Mouse (Mus musculus): ENCODE results near the gene Afmid.

Afmid gene

DNA sequence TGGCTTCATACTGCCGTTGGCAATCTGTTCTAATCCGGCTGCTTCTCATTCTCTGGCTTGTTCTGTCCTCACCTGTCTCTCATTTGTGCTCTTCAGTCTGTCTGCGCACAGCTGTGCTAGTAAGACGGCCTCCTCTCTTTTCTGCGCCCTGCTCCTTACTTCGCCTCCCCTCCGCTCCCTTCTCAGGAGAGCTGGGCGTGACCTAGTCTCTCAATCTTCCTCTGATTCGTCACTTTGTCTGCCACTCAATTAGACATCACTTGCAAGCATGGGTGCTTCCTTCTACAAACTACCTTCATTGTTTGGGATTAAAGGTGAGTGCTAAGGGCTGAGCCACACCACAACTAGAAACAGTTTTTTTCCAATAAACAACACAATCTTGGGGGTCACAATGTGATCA, 28.5 kb downstream of the Afmid start:
- no peak for DNase-seq

DNA sequence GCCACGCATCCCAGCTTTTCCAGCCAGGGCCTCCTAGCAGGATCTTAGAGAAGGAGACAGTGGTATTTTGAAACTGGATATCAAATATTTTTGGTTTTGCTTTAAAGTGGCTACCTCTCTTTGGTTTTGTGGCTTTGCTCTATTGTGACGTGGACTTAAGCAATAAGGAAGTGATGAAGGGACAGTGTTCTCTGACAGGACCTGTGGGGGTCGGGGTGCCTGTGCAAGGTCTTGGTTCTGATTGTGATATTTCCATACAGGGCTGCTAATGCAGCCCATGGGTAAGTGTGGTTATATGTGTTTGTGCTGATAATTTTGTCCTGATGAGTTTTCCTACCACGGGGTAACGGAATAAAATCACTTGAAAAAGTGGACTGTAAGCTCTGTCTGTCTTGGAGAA, 29.6 kb downstream of the Afmid start:
- DNase-seq: no peak

DNA sequence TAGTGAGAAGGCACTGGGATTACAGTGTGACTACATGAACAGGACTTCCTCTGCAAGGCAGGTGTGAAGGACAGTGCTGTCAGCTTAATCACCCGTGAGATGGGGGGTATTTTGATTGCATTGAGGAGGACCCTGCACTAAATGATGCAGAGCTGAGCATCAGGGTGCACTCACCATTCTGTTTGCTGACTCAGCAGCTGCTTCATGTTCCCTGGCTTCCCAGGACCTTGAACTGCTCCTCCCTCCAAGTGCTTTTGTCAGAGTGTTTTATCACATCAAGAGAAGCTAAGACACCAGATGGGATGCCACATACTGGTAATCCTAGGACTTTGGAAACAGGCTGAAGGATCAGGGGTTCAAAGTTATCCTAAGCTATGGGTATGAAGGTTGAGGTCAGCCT, 30.3 kb downstream of the Afmid start:
- DNase-seq: no peak

DNA sequence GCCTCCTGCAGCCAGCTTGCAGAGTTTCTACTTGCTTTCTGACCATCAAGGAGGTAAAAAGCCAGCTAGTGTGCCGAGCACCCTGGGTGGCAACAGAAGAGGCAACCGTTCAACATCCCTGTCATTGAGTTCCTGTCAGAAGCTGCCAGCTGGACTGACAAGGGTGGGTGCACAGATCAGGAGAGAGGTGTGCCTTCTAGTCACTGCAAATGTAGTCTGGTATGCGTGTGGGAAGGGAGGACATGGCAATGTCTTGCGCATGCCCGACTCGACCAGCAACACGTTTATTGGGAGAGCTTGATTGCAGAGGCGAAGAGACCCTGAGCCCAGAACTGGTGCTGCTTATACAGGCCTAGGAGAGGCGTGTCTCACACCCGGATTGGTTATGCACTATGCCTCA, 31.7 kb downstream of the Afmid start:
- DNase-seq: no peak

DNA sequence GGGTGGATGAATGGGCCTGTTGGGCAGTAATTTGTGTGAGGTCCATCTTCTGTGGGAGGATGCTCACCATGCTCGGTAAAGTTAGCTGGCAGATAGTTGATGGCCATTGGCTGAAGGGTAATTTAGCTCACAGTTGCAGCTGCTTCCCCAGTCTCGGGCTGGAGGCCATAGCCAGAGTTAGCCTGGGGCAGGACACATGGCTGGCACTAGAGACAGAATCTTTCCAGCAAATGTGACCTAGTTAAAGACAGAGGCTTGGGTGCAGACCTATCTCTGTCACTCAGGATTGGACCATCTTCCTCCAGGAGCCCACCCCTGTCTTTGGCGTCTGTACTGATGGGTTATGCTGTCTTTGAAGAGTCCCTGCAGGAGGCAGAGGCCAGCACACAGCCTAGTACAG, 32.7 kb downstream of the Afmid start:
- no peak for DNase-seq

DNA sequence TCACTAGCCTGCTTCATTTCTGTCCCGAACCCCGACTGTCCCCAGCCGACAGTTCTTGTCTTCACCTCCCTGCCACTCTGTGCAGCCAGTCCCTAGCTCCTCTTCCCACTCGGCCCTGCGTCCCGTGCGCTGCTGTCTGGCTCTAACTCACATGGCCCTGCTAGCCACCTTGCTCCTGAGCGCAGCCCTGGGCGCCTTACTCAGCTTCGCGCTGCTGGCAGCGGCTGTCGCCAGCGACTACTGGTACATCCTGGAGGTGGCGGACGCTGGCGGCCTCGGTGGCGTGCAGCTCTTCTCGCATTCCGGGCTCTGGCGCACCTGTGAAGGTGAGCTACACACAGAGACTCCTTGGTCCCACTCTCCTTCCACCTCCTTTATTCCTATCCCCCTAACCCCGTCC, 34.9 kb downstream of the Afmid start, which contains the start of gene Tmem235:
Gene Tmem235 (plus strand): TSS at position 152 of the 400 bp plus-strand sequence.
- DNase-seq: peak in 1 of 2 experiments; percentile 12

DNA sequence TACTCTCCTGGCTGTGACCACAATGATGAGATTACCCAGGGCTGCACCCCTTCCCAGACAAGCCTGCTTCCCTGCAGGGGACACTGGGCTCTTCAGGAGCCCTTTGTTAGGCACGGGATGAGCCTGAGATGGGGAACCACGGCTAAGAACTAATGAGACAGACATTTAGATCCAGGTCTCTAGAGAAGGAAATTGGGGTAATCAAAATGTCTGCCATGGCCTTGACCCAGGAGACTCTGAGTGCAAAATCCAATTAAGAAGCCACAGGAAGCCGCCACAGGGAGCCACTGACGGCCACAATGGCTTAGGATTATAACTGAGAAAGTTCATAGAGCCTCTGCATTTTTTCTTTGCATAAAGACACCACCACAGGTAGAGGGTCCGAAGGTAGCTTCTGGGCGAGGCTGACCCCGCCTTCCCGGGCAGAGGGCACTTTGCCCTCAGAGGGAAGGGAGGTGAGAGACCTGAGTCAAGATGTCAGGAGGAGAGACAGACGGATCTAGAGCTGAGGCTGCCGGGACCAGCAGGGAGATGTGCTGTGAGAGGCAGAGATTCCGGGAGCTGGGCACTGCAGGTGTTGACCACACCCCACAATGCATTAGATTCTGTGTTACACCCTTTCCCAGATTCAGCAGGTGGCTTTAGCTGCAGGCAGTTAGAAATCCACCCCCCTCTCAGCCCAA, 37.6 kb downstream of the Afmid start:
- DNase-seq: no peak

DNA sequence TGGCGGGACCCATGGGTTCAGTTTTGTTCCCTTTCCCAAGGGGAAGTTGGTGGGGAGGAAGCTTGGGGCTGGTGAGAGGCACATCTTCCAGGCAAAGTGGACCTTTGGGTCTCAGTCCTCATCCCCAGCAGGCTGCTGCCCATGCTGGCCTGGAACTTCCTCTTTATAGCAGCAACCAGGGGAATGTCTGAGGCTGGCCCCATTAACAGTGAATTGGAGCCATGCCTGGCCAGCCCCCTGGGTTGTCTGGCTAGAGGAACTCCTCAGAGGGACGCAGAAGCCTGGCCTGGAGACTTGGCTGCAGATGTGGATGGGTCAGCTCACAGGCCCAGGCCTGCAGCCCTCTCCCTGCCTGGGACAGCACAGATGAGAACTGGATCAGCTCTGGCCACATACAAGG, 39.1 kb downstream of the Afmid start:
- DNase-seq: no peak

DNA sequence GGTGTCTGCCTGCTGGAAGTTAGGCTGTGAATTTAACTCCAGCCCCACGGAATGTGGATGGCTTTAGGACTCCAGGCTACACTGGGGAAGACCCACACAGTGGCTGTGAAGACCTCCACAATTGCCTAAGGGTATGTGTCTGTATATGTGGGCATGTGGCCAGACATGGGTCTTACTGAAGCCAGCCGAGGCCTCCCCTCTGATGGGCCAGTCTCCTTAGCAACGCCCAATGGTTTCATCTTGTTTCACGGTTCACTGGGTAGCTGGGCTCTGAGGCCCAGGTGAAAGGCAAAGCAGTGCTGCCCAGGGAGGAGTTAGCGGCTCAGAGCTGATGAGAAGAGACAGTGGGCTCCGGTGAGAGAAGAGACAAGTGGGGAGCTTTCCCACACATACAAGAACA, 40.3 kb downstream of the Afmid start:
- DNase-seq: no peak

DNA sequence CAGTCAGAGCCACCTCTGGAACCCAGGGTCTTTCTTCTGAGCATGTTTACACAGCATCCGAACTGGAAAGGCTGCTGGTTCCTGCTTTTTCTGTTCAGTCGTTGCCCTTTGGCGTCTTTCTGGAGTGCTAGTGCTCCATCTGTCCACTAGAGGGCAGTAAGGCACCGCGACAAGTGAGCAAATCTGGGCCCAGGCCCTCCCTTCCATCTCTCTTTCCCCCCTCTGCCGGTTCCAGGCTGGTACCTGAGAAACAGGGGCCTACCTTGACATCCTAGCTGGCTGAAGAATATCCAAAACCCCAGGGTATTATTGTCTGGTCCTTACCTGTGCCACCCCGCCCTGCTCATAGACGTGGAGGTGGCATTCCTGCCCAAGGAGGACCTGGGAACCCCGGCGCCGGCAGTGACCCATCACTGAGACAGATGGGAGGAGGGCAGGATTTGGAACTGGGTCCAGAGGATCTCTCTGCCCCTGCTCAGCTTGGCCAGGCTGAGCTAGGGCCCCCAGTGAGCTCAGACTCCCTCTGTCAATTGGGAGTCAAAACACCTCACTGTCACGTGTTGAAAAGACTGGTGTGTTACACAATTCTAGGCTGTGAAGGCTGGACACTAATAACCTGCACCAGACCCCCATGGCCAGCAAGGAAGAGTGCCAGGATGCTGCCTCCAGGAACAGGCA, 45.1 kb downstream of the Afmid start:
- peak; percentile 85 to 86 for DNase-seq

DNA sequence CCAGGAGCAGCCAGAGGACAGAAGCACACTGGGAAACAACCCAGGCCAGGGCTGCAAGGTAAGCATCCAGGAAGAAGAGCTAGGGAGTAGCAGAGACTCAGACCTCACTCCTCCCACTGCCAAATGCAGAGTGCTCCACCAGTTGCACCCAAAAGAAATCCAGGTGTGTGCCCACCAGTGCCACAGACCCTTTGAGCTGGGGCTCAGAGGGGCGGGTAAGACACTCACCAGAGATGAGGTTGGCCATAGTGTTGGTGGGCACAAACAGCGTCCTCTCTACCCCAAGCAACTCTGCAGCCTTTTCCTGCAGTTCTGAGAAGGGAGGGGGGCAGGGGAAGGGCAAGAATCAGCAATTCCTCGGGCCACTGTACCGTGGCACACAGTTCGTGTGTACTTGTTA, 45.7 kb downstream of the Afmid start:
- DNase-seq: no peak

DNA sequence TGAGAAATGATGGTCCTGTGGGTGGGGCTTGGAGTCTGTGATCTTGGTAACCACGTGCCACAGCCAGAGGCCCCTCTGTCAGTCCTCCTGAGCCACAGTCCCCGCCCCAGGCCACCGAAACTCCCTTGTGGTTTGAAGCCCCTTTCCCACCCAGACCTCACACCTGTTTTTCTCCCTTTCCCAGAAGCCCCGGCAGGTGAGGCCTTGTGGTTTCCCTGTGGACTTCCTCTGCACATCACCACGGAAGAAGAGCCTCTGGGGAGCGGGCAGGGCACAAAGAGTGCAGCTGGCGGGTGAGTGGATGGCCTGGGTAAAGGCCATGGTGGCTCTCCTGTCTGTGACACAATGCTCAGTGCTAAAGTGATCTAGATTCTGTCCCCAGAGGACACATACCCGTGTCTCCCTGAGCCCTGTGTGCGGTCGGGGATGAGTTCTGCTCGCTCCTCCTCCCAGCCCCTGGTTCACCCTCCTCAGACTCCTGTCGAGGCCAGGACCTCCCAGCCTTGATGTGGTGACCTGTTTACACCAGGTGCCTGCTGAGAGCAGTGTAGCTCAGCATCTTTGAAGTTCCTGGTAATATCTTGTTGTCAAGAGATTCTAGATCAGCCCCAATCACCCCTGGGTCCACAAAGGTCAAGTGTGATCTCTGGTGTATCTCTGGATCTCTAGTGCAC, 46.3 kb downstream of the Afmid start:
- peak; percentile 66 to 69 for DNase-seq

DNA sequence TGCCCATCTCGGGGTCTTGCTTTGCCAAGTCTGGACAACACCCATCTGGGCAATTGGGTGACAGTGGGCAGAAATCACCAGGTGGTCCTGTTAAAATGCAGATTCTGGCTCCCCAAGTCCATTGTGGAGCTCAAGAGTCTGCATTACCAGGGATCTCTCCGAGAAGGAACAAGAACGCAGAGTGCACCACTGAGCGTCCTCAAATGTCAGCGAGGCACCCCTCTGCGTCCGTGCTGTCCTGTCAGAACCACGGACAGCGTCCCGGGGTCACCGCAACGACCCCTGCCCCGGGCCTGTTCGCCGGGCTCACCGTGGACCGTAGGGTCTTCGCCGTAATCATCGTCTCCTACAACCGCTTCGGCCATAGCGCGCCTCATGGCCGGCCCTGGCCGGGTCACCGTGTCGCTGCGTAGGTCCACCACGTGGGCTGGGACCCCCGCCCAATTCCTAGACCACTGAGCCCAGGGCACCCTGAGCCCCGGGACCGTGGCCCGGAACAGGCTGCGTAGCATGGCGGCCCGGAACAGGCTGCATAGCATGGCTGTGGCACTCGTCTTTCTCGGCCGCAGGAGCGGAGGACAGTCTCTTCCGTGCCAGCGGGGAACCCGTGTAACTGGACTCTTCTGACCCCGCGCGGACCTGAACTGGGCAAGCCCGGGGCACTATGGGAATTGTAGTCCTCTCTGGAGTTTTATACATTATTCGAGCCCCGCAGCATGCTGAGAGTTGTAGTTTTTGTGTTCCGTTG, 47.3 kb downstream of the Afmid start, which contains the start of gene Tha1:
Gene Tha1 (minus strand): TSS at position 621 of the 748 bp plus-strand sequence.
- DNase-seq: peak; percentile 44 to 52

DNA sequence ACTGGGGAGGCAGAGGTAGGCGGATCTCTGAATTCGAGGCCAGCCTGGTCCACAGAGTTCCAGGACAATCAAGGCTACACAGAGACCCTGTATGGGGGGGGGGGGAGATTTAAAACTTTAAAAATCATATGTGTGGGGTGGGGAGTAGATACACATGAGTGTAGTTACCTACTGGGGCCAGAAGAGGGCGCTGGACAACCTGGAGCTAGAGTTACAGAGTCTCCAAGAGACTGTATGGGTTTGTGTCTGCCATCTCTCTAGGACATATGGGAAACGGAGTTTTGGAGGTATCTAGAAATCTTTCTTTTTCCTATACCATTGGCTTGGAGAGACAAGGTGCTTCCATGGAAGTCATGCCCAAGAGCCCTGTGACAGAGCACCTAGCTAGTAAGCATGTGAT, 48.7 kb downstream of the Afmid start:
- peak; percentile 40 to 41 for DNase-seq

DNA sequence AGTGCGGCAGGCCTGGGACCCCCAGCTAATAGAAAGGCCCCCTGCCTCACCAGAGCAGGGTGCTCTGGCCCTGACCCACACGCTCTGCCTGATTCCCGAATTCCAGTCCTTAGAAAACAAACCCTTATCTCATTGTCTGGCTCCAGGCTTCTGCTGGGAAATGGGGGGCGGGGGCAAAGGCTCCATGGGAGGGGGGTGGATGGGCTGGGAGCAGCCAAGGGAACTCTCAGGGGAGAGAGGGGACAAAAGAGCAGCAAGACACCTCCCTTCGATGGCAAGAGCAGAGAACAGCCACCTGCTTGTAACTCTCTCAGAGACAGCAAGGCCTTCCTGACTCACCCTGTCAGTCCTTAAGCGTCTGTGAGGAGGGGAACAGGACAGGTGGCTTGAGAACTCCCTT, 50.0 kb downstream of the Afmid start:
- DNase-seq: no peak

DNA sequence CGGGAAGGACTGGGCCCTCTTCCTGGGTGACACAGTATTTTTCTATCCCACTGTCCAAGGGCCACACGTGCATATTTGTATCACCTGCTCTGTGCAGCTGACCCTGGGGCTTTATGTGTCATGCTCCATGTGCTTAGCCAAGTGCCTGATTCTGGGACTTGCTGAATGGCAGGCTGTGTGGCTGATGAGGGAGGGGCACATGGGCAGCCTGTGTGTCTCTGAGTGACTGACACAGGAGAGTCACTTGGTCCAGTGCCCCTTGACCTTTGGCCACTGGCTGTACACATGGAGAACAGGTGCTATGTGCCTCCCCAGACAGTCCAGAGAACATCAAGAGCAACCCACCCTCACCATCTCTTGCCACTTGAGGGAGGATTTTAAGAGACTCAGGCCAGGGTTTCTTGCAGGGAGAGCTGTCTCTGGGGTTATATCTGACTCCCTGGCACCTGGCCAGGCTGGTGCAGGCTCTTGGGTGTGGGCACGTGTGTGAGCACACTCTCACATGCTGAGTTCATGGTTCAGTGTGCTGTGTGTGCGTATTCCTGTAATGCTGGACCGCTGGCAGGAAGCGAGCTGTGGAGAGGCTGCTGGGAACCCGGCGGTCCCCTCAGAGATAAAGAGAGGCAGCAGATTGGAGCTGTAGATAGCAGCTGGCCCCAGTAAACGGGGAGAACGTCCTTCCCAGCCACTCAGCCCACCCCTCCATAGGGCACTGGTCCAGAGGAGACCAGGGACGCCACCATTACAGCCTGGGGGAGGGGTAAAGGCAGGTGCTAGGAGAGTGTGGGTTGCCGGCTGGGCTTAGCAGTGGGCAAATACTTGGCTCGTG, 52.4 kb downstream of the Afmid start:
- peak; percentile 68 to 69 for DNase-seq

DNA sequence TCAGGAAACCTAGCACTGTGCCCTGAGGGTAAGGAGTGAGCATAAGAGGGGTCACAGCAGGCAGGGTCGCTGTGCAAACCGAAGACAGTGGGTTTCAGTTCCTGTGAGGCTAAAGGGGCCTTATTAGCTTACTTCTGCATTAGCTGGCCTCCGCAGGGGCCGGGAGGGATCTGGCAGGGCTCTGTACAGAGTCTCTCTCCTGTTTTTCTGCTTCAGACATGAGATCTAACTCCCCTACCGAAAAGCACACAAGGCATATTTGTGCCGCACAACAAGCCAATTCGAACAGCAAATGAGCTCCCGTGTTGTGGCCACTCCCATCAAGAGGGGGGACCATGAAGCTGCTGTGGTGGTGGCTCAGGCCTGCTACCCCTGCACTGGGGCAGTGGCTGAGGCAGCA, 53.2 kb downstream of the Afmid start:
- peak; percentile 51 to 53 for DNase-seq

DNA sequence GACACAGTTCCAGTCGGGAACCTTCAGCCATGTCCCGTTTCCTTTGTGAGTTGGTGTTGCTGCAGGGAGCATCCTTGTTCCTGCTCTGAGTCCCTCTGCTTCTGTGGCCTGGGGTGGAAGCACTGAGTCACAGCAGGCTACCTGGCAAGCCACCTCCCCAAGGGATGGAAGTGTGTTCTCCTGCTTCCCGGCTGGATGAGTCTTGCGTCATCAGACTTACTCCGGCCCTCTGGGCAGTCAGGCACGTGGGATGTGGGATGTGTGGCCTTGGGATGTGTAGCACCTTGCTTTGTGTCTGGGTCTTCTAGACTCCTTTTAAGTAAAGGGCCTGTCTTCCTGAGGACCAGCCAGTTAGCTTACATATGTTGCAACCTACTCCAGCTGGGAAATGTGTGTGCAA, 54.0 kb downstream of the Afmid start:
- no peak for DNase-seq

DNA sequence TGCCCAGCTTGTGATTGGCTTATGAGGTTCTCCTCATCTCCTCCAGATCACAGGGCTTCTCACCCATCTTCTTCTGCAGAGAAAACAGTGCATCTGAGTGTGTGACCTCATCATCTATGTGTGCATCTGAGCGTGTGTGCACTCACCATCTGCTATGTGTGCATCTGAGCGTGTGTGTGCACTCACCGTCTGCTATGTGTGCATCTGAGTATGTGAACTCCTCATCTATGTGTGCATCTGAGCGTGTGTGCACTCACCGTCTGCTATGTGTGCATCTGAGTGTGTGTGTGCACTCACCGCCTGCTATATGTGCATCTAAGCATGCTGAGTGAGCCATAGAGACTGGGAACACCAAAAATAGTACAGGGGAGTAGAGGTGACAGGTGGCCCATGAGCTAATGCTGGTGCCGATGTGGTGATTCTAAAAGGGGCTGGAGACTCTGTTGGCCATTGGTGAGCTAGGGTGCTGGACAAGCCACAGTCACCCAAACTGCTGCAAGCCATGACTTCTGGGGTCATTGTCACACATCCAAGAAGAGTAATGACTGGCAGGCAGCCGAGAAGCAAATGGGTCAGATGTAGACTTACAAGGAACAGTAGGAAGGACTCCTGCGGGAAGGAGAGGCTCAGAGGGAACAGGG, 54.7 kb downstream of the Afmid start:
- no peak for DNase-seq

DNA sequence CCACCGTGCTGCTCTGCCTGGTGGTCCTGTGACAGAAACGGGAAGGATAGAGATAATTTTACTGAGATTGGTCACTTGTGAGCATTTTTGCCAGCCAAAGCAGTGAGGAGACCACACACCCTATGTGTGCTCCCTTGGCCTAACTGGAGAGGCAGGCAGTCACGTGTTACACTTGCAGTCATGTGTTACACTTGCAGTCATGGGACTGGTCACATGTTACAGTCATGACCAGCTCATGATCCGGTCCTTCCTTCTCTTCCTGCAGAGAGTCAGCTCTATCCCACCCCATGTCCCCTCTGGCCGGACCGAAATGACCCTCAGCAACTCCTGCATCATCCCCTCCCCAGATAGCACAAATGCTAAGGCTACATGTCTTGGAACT, 55.2 kb downstream of the Afmid start:
- no peak for DNase-seq

DNA sequence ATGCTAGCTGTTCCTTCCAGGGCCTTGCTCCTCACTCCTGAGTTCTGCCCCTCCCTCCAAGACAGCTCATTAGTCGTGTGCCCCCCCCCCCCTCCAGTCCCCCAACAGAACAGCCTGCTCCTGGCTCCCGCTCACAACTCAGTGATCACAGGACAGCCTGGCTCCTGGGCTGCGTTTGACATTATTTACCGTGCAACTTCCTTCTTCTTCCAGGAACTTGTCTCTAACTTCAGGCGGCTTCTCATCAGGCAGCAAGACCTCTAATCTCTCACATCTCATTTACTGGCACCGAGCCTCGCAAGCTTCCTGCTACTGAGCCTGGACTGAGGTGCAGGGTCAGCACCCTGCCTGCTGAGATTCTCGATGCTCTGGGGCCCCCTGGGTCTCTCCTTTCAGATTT, 56.1 kb downstream of the Afmid start:
- no peak for DNase-seq

DNA sequence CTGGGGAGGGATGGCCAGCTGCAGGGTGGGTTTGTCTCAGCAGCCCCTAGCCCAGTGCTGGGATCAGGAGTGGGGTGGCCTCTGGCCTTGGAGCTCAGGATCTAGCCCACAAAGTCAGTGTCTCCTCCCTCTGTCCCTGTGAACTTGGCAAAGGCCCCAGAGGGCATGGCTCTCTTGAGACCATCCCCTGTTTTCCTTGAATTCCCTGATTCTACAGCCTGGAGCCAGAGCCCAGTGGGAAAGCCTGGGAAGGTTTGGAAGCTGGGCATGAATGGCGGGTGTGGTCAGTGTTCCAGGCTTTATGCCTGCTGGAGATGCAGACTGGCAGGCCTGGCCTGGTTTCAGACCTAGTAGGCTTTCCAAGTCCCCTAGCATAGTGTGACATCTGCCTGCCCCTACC, 56.5 kb downstream of the Afmid start:
- DNase-seq: no peak

Data from B cell, adult 2 months (primary cell).